Mouse (Mus musculus) cerebellum, postnatal 36 days (tissue): ENCODE results near the gene Qprt.

Experiments used
- DNase-seq, 2 experiments: peaks; one replicate each; pipeline ENCODE4 v3.0.0; 2021 to 2022; ENCODE audit warnings: mixed read lengths in 2 of 2

Qprt gene

DNA sequence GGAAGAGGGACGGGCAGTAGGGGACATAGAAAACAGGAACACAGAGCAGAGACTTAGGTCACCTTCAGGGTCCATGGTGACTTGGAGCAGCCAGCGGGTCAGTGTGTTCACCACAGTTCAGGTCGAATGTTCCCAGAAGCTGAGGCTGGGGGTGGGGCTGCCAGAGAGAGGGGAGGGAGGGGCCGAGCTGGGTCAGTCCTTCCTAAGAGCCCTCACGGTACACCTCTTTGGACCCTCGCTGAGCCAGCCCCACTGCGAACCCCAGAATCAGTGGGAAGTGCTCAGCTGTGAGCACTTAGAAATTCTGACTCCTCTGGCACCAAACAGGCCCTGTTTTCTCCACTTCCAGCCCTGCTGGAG is at the start of gene Qprt:
Qprt (minus strand) TSS at position 316 of the 360 bp plus-strand sequence.
- no peak for DNase-seq

GRCm38 (mm10) chr7:127166501-127166900 is 44.5 kb upstream of the Qprt start:
- no peak for DNase-seq

GRCm38 (mm10) chr7:127165607-127166493 is 43.8 kb upstream of the Qprt start:
- no peak for DNase-seq

GRCm38 (mm10) chr7:127164002-127164401 is 42.0 kb upstream of the Qprt start:
- DNase-seq, result no peak

DNA sequence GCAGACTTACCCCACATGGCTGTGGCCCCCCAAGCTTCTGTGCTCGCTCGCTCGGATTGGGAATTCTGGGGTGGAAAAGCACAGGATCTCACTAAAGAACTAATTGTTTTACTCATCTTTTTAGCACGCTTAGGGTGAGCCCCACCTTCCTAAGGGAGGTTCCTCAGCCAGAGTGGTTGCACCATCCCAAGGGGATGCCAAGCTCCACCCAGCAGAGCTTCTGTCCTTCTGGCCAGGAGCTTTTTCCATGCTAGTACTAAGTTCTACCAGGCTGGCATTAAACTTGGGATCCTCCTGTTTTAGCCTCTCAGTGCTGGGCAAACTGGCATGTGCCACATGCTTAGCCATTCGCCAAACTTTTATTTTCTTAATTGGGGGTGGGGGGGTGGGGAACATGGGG is 40.5 kb upstream of the Qprt start:
- DNase-seq, result no peak

GRCm38 (mm10) chr7:127157548-127157947 is 35.5 kb upstream of the Qprt start:
- DNase-seq, result no peak

- no peak for DNase-seq
Measured at GRCm38 (mm10) chr7:127153477-127153876, 31.5 kb upstream of the Qprt start.

DNA sequence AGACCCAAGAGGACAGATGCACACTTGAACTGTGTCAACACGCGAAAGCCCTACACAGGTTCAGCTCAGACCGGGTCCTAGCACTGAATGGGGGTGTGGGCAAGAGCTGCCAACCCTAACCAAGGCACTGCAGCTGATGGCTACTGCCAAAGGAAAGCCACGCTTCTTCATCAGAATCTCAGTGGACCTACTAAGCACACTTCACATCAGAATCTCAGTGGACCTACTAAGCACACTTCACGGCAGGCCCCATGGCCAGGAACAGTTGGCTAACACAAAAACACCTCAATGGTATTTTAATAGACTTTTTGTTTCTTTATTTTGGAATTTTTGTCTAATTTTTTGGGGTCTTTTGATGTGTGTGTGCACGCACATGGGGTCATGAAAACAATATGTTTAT is 30.4 kb upstream of the Qprt start:
- DNase-seq, result no peak

GRCm38 (mm10) chr7:127147901-127148300 is 25.9 kb upstream of the Qprt start:
- no peak for DNase-seq

DNA sequence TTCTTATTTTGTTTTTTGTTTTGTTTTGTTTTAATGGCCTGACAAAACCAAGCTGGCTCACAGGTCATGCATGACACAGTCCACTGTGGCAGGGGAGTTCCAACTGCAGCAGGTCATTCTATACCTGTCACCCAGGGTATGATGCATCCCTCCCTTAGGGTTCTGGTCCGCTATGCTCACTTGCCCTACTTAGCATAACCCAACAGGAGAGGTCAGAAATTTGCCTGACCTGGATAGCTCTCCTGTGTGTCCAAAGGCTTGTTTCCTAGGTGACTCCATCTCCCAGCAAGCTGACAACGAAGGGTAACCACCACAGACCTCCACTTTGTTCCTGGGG is 24.2 kb upstream of the Qprt start:
- no peak for DNase-seq

GRCm38 (mm10) chr7:127145387-127146266 is 23.6 kb upstream of the Qprt start:
- DNase-seq, result no peak

DNA sequence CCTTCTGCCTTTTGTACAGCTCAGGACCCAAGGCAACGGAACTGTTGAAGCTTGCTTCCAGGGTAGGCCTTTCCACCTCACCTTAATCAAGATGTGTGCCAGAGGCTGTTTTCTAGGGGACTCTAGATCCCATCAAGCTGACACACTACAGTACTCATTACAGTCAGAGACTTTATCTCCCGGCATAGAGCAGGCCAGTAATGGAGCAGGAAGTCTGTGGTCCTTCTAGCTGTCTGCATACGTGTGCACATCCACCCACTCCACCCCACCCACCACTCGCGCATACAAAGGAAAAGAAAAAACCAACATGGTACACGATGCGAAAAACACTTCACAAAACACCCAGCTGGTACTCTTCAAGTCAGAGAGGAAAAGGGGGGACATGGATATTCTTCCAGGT is 22.4 kb upstream of the Qprt start:
- DNase-seq, result no peak

DNA sequence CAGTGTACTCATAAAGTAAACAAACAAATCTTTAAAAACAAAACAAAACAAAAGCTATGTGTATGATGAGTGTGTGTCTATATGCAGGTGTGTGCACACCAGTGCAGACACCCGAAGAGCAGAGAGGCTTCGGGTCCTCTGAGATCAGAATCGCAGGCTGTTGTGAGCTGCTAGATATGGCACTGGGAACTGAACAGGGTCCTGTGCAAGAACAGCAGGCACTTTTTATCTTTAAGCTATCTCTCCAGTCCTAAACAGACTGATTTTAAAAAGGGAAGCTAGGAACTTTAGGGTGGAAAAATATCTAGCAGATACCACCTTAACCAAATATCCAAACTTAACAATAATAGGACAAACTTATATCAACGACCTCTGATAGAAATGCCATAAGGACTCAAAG is 20.6 kb upstream of the Qprt start:
- no peak for DNase-seq

DNA sequence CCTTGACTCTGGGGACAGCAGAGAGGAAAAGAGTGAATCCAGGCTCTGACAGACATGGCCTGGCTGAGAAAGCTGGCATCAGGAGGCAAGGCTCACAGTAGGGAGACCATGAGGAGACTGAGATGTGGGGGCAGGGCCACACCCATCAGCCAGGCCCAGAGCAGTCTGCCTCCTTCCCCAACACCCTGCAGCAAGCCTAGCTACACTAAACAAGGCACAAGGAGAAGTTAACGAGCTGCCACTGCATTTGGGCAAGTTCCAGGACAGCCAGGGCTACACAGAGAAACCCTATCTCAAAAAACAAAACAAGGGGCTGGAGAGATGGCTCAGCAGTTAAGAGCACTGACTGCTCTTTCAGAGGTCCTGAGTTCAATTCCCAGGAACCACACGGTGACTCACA is 20.2 kb upstream of the Qprt start:
- no peak for DNase-seq

GRCm38 (mm10) chr7:127140623-127141404 is 18.8 kb upstream of the Qprt start:
- DNase-seq, result no peak

- no peak for DNase-seq
Measured at GRCm38 (mm10) chr7:127139562-127139961, 17.5 kb upstream of the Qprt start.

- DNase-seq, result no peak
Measured at GRCm38 (mm10) chr7:127139100-127139499, 17.1 kb upstream of the Qprt start.

GRCm38 (mm10) chr7:127137262-127138017 is 15.4 kb upstream of the Qprt start, which contains the start of gene Spn:
Gene Spn (minus strand): TSS chr7:127137823.
- DNase-seq, result no peak

DNA sequence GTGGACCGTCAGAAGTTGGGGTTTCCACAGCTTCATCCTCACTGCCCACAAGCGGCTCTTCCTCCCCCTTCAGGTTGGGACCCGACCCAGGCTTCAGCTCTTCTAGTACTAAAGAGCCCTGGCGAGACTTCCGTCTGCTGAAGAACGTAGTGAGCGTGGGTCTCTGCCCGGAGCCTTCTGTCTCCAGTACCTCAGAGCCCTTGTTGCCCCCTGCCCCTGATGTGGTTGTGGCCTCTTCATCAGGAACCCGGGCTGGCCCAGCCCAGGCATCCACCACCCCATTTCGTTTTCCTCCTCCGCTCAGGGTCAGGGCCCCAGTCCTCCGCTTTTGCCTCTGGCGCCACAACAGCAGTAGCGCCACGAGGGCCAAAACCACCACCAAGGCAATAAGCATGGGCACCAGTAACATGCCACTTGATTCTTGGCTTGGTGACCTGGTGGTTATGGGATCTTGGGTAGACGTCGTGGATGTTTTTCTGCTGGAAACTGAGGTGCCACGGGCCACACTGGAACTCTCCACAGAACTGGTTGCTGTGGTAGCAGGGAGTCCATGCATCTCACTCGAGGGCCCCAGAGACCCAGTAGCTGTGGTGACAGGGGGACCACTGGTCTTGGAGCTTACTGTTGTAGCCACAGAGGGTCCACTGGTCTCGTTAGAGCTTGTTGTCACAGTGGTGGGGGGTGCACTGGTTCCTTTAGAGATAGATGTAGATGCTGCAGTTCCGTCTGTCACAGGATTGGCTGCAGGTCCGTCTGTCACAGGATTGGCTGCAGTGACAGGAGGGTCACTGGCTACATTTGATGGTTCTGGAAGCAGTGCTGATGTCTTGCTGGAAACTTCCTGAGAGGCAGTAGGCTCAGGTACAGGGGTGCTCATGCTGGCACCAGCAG is 14.4 kb upstream of the Qprt start:
- DNase-seq, result no peak

- DNase-seq, result no peak
Measured at GRCm38 (mm10) chr7:127134821-127135447, 12.9 kb upstream of the Qprt start.

GRCm38 (mm10) chr7:127133125-127133524 is 11.1 kb upstream of the Qprt start:
- no peak for DNase-seq
